Mouse (Mus musculus): ENCODE results near the gene Tmem192.

Gene Tmem192

DNA sequence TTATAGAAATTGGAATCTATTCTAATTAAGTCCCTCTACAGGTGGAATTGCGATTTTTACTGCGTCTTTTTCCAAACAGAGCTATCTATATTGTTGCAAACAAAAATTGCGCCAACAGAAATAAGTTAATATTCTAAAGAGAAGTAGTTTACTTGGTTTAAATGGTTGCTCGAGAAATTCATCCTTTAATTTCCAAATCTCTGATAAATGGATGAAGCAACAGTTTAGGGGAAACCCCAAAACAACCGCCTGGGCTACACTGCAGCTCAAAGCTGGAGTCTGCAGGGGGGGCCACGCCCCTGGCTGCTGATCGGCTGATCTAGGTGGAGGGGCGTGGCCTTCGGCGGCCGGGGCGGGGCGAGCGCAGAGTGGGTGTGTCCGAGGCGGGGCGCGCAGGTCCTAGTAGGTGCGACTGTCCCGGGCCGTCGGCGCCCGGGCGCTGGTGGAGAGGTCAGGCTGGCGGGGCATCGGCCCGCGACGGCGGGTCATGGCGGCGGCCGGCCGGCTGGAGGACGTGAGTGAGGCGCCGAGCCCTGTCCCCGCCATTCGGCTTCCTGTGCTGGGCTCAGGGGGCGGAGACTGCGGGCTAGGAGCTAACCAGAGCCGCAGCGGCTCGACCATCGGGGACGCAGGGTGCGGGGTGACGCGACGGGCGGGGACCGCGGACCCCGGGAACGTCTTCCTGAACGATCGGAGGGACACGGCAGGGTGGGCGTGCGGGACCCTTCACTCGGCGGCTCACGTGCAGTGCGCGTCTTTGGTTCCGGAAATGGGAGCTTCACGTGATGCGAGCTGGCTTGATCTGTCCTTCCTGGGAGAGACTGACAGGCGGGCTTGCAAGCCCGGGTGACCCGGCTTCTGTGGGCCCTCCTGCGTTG is at the start of gene Tmem192:
TSS of gene Tmem192 (plus strand) at position 366 of the 878 bp plus-strand sequence.
- DNase-seq (ENCODE audit: low read depth, low spot score), result peak; percentile 96

GRCm38 (mm10) chr8:64898710-64899109 is 48.3 kb upstream of the Tmem192 start:
- no peak for DNase-seq (ENCODE audit: low read depth, low spot score)

- DNase-seq (ENCODE audit: low read depth, low spot score), result no peak
Measured at GRCm38 (mm10) chr8:64900645-64901044, 46.3 kb upstream of the Tmem192 start.

GRCm38 (mm10) chr8:64901527-64902156 is 45.3 kb upstream of the Tmem192 start:
- DNase-seq (ENCODE audit: low read depth, low spot score), result no peak

GRCm38 (mm10) chr8:64902191-64902590 is 44.8 kb upstream of the Tmem192 start:
- DNase-seq (ENCODE audit: low read depth, low spot score), result no peak

- no peak for DNase-seq (ENCODE audit: low read depth, low spot score)
Measured at GRCm38 (mm10) chr8:64903778-64904177, 43.2 kb upstream of the Tmem192 start.

GRCm38 (mm10) chr8:64910026-64910425 is 37.0 kb upstream of the Tmem192 start:
- DNase-seq (ENCODE audit: low read depth, low spot score), result no peak

GRCm38 (mm10) chr8:64916793-64917192 is 30.2 kb upstream of the Tmem192 start:
- no peak for DNase-seq (ENCODE audit: low read depth, low spot score)

GRCm38 (mm10) chr8:64923329-64923728 is 23.7 kb upstream of the Tmem192 start:
- no peak for DNase-seq (ENCODE audit: low read depth, low spot score)

DNA sequence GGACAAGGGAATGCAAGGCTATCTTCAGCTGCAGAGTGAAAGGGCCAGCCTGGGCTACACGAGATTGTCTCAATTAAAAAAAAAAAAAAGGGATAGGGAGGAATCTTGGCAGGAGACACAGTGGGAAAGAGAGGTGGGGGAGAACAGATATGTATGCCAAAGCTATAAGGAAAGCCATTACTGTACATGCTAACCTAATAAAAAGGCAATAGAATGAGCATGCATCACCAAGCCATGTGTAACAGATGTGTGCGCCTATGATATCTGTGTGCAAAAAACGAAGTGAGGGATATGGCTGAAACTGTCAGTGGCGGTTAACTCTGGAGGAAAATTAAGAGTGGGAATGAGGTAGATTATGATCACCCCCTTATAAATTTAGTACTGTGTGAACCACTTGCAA is 21.2 kb upstream of the Tmem192 start:
- no peak for DNase-seq (ENCODE audit: low read depth, low spot score)

DNA sequence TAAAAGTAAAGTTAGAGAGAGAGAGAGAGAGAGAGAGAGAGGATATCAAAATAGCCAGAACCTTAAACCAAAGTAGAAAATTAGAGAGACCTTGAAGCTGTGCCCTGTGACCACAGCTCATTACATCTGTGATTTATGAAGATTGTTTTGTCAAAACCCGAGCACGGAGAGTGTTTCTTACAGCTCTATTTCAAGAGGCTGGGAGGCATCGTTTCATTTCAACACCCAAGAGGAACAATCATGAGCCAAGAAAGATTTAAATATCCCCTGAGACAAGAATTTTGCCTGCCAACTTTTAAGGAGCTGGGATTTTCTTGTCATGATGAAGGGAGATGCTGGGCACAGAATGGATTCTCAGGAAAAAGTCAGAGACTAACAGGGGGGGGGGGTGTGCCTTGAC is 20.6 kb upstream of the Tmem192 start:
- no peak for DNase-seq (ENCODE audit: low read depth, low spot score)

GRCm38 (mm10) chr8:64928938-64929337 is 18.0 kb upstream of the Tmem192 start:
- no peak for DNase-seq (ENCODE audit: low read depth, low spot score)

- peak; percentile 53 for DNase-seq (ENCODE audit: low read depth, low spot score)
Measured at GRCm38 (mm10) chr8:64934997-64935396, 12.0 kb upstream of the Tmem192 start.

DNA sequence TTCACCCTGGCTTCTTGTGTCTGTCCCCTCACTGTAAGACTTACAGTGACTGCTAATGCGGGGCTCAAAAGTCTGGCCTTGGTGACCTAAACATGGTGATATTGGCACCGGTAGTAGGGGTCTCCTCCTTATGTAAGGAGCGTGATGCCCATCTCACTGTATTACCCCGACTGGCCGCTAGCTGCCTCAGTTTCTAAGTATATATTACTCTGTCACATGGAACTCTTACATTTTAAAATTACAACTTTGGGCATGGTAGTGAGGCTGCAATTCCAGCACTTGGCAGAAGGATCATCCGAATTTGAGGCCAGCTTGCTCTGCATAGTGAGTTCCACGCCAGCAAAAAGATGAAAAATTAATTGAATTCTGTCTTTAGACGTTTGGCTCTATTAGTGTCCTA is 6.0 kb upstream of the Tmem192 start:
- DNase-seq (ENCODE audit: low read depth, low spot score), result no peak

- DNase-seq (ENCODE audit: low read depth, low spot score), result peak; percentile 74
Measured at GRCm38 (mm10) chr8:64941495-64941894, 5.5 kb upstream of the Tmem192 start.

GRCm38 (mm10) chr8:64942946-64943345 is 4.0 kb upstream of the Tmem192 start:
- DNase-seq (ENCODE audit: low read depth, low spot score), result no peak

GRCm38 (mm10) chr8:64944831-64945230 is 2.2 kb upstream of the Tmem192 start:
- peak; percentile 71 for DNase-seq (ENCODE audit: low read depth, low spot score)

- no peak for DNase-seq (ENCODE audit: low read depth, low spot score)
Measured at GRCm38 (mm10) chr8:64945606-64946005, 1.4 kb upstream of the Tmem192 start.

- peak; percentile 79 for DNase-seq (ENCODE audit: low read depth, low spot score)
Measured at GRCm38 (mm10) chr8:64946441-64946819, 555 bp upstream of the Tmem192 start.

DNA sequence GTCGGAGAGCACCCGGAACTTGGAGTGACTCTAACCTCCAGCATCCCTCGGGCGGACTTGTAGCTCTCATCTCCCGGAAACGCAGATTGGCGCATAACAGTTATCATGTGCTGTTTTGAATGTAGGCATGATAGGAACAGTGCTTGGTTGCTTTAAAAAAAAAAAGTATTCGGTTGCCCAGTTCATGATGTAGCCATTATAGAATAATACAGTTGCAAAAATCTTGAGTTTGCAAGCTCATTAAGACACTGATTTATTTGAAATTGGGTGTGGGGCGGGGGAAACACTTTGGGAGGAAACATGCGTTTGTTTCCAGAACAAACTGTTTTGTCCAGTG is 681 bp downstream of the Tmem192 start:
- no peak for DNase-seq (ENCODE audit: low read depth, low spot score)

DNA sequence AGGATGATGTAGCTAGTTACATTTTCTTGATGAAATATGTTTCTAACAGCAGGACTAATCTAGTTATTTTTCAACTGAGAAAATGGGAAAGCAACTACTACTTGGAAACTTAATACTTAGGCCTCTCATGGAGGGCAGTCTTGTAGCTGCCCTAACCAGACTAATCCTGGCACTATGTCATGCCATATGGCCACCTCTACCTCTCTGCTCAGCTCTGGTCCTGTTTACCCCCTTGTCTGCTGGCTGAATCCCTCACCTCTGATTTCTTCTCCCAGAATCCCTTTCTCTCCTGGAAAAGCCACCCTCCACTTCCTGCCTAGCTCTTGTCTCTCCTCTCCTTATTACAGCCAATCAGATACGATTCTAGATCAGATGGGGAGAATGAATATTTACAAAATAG is 1.4 kb downstream of the Tmem192 start:
- DNase-seq (ENCODE audit: low read depth, low spot score), result no peak

GRCm38 (mm10) chr8:64952101-64952500 is 5.1 kb downstream of the Tmem192 start:
- no peak for DNase-seq (ENCODE audit: low read depth, low spot score)

DNA sequence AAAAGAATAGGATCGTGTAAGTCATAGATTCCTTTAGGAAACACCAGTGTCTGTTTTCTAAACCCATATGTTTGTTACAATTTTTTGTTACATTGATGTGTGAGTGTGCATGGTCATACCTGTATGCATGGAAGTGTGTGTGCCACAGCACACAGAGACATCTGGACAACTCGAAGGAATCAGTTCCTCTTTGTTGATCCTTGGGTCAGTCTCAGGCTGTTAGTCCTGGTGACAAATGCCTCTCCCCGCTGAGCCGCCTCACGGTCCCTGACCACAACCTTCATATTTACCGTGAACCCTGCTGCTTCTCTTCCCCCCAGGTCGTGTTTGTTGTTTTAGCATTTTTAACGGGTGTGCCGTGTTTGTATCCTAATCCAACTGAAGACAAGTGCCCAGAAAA is 12.0 kb downstream of the Tmem192 start:
- DNase-seq (ENCODE audit: low read depth, low spot score), result no peak

All from CD4-positive helper T cell, adult 2 months (primary cell).